Mouse (Mus musculus) lung, adult 2 months (tissue): Measurements from ENCODE around the gene Rnf111.

Experiments
- CTCF ChIP-seq: fragments of 200-500 bp; IDR thresholded peaks from 2 replicates; pipeline ENCODE4 v1.5.1; 2011; ENCODE audit warnings: mild to moderate bottlenecking, low read length, control low read depth; ENCODE audit not compliant: insufficient read depth
- POLR2A ChIP-seq: fragments of 200-500 bp; IDR thresholded peaks from 2 replicates; pipeline ENCODE4 v1.6.1; 2011; ENCODE audit warnings: low read depth, mild to moderate bottlenecking, control low read depth, low read length, borderline replicate concordance; ENCODE audit errors: extremely low read depth

DNA sequence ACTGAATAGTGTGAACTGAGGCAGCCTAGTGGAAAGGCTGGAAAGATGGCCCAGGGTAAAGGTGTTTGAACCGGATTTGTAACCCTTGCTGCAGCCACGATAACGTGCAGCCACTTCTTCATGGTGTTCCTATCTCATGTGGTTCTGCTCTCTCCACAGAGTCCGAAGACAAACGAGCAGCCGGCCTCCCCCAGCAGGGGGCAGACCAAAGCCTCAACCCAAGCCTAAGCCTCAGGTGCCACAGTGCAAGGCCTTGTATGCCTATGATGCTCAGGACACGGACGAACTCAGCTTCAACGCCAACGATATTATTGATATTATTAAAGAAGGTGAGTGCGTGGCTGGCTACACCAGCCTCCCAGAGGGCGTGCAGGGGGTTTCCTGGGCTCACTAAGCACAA lies 107.9 kb downstream of the Rnf111 start:
- TF ChIP-seq CTCF (peak; percentile 24; the same call in 1 of the 2 replicates), POLR2A (no peak)
